Mouse (Mus musculus) kidney, adult 2 months (tissue): ENCODE data around the gene Fabp6. TPM values are rescaled to one million over a fixed set of nuclear protein-coding genes. Genes with fewer than 3 reads are reported as not detected.
A peak's percentile ranks its signal among the peaks of the same experiment; 100 is the strongest.

Experiments used
- DNase-seq: peaks from one replicate; pipeline ENCODE4 v3.0.0; 2021
- H3K27ac ChIP-seq: fragments of 200-500 bp; 2 replicates; pipeline ENCODE4 v1.5.1; 2012; ENCODE audit warnings: low read depth, low read length, control low read depth, inconsistent platforms; ENCODE audit not compliant: insufficient read depth
- H3K27me3 ChIP-seq: fragments of 200-500 bp; replicated peaks from 2 replicates; pipeline ENCODE4 v1.6.1; 2012; ENCODE audit warnings: mild to moderate bottlenecking, moderate library complexity, low read length, inconsistent platforms; ENCODE audit not compliant: control insufficient read depth, insufficient read depth
- H3K36me3 ChIP-seq: fragments of 200-500 bp; 2 replicates; pipeline ENCODE4 v1.6.1; 2012; ENCODE audit warnings: mild to moderate bottlenecking, moderate library complexity, low read length, inconsistent platforms; ENCODE audit not compliant: control insufficient read depth, insufficient read depth
- H3K4me1 ChIP-seq: fragments of 200-500 bp; 2 replicates; pipeline ENCODE4 v1.6.1; 2011; ENCODE audit warnings: low read length; ENCODE audit not compliant: control insufficient read depth, insufficient read depth
- H3K4me3 ChIP-seq: fragments of 200-500 bp; 2 replicates; pipeline ENCODE4 v1.5.1; 2011; ENCODE audit warnings: mild to moderate bottlenecking, low read depth, low read length, control low read depth; ENCODE audit not compliant: insufficient read depth
- CTCF ChIP-seq: fragments of 200-500 bp; conservative IDR thresholded peaks from 2 replicates; pipeline ENCODE4 v1.5.1; 2011; ENCODE audit warnings: low read depth, mild to moderate bottlenecking, control low read depth, low read length, moderate library complexity, mixed read lengths; ENCODE audit not compliant: insufficient read depth, insufficient read length
- POLR2A ChIP-seq: fragments of 200-500 bp; IDR thresholded peaks from one replicate; pipeline ENCODE4 v1.6.1; 2011; ENCODE audit warnings: low read depth, low read length, control low read depth
- WGBS: fragments of 180-500 bp; shearing (Covaris S2); methylation state at CpG from one replicate; pipeline ENCODE4 v1.1.7; 2018; 5-methylcytosine and 5-hydroxymethylcytosine counted together
- polyA plus RNA-seq: library from polyadenylated mRNA; depleted of rRNA; stranded (reverse); fragments of >200 nt; gene quantifications from 2 replicates; pipeline ENCODE4 v1.2.3, GENCODE M21; 2012

Gene Fabp6
- polyA plus RNA-seq, 1 experiment: not detected

DNA sequence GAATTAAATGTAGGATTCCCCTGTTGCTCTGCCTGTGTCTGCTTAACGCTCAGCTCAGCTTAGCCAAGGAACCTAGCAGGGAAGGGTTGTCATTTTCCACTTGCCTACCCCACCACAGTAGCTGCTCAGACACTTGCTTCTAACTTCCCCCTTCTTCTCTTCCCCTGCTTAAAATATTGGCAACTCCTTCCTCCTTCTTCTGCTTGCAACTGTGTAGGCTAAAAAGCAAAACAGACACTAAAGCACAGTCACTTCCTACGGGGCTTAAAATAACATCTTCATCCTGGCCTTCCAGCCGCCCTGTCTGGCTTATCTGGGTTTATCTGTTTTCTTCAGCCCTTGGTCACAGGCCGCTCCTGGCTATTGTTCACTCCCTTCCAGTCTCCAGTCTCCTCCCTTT, 31.2 kb upstream of the Fabp6 start:
- TF ChIP-seq CTCF: no peak
- no peak for TF ChIP-seq POLR2A
- no peaks in the 10 kb centered on the region for H3K36me3 ChIP-seq
- H3K27me3 ChIP-seq: no peaks in the 10 kb centered on the region
- 58% methylated on average over 4 of the region's 4 CpGs for WGBS
- H3K4me3 ChIP-seq: no peak overlapping the region
- DNase-seq: peak; percentile 51
- H3K4me1 ChIP-seq: peaks cover 22% of the 10 kb centered on the region
- H3K27ac ChIP-seq: no peak overlapping the region

GRCm38 (mm10) chr11:43631645-43632044, 30.3 kb upstream of the Fabp6 start:
- H3K27ac ChIP-seq: no peak overlapping the region
- WGBS: 56% methylated on average over 9 of the region's 9 CpGs
- H3K27me3 ChIP-seq: no peaks in the 10 kb centered on the region
- H3K36me3 ChIP-seq: no peaks in the 10 kb centered on the region
- DNase-seq: peak; percentile 59
- no peak overlapping the region for H3K4me3 ChIP-seq
- no peak for TF ChIP-seq POLR2A
- TF ChIP-seq CTCF: no peak
- peaks cover 30% of the 10 kb centered on the region for H3K4me1 ChIP-seq

DNA sequence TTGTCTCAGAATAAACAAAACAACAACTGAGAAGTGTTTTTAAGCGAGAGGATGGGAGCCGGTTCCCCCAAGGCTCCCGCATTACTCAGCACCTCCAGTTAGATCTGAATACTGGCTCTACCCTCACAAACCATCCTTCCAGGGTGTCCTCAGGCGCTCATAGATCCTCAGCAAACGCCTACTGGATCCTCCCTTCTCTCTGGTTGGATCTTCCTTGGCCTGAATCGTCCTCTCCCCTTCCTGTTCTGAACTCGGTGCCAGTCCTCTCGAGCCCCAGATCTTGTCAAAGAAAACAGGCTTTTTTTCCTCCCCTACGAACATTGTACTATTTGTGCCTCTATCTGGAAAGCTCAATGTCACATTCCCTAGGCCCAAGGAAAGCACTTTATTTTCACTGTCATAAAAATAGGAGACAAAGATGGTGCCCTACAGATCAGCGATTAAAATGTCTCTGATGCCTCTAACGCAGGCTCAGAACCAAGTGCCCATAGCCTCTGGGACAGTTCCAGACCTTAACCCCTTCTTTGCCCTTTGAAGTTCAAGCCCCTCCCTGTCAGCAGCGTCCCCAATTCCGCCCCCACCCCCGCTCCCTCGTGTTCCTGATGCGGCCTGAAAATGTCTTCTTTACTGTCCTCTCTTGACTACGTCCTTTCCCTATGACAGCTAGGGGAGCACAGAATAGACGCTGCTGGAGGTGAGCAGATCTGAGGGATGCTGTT, 25.7 kb upstream of the Fabp6 start:
- no peaks in the 10 kb centered on the region for H3K36me3 ChIP-seq
- H3K4me1 ChIP-seq: peaks cover 21% of the 10 kb centered on the region
- TF ChIP-seq POLR2A: no peak
- no peak for TF ChIP-seq CTCF
- H3K27ac ChIP-seq: 0 out of 2 replicates have a peak overlapping the region, but pooled peaks have one; percentile 4
- 44% methylated on average over 18 of the region's 18 CpGs for WGBS
- DNase-seq: no peak
- H3K4me3 ChIP-seq: no peak overlapping the region
- no peaks in the 10 kb centered on the region for H3K27me3 ChIP-seq

DNA sequence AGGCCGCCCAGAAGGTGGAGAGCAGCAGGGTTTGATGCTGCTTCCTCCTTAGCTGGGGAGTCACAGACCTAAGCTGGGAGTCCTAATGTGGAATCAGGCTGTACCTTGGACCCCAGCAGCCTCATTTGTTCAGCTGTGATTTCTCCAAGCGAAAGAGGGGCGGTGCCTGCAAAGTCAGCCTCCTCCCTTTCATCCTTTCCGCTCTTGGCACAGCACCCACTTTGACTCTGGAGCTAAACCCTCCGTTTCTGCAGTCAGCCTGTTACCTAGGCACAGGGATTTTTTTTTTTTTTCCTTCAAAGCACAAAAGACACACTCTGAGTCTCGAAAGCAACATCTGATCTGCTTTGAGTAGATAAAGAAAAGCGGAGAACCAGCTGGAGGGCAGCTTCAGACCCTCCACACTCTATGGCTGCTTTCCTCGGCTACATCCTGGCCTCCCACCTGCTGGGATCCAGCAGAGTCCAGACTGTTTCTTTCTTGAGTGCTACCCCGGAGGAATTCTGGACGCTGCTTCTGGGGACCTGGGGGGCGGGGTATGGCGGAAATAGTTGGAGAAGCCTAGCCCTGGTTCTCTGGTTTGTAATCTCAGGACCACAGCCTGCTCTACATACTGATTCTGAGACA, 25.1 kb upstream of the Fabp6 start:
- Histone ChIP-seq H3K4me1 (peaks cover 19% of the 10 kb centered on the region), H3K27ac (peak overlapping the region; percentile 85), H3K4me3 (peak overlapping the region; percentile 5; the same call in 1 of the 2 replicates), H3K27me3 (no peaks in the 10 kb centered on the region), H3K36me3 (no peaks in the 10 kb centered on the region)
- peak; percentile 94 for DNase-seq
- TF ChIP-seq POLR2A (peak; percentile 7), CTCF (no peak)
- WGBS: 12% methylated on average over 12 of the region's 12 CpGs

DNA sequence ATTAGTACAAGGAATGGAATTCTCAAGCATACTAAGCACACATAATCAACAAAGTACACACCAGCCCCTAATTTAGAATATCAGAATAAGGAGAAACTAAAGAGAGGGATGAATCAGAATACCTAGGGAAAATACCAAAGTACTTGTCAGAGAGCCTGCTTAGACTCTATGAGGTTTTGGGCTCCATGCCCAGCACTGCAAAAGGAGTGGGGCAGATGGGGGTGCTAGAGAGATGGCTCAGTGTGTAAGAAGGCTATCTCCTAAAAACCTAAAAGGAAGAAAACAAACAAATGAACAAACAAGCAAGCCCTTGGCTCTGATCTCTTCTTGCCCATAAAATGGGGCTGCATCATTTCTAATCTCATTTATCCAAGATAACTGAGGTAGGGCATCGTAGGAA, 23.0 kb upstream of the Fabp6 start:
- Histone ChIP-seq H3K4me3 (no peak overlapping the region), H3K27me3 (no peaks in the 10 kb centered on the region), H3K36me3 (no peaks in the 10 kb centered on the region), H3K4me1 (peaks cover 14% of the 10 kb centered on the region), H3K27ac (no peak overlapping the region)
- WGBS: 95% methylated on average over 1 of the region's 1 CpGs
- peak; percentile 64 for DNase-seq
- TF ChIP-seq CTCF (no peak), POLR2A (no peak)

DNA sequence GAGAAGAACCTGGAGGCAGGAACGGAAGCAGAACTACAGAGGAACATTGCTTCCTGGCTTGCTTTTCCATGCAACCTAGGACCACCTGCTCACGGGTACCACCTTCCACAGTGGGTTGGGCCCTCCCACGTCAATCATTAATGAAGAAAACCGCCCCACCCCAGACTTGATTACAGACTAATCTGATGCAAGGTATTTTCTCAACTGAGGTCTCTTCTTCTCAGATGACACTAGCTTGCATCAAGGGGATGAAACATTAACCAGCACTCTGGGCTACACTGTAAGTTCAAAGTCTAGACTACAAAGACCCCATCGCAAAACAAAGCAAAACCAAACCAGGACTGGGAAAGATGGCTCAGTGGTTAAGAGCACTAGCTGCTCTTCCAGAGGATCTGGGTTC, 20.4 kb upstream of the Fabp6 start:
- 47% methylated on average over 5 of the region's 5 CpGs for WGBS
- H3K27ac ChIP-seq: peak overlapping the region; percentile 52; the same call in 1 of the 2 replicates
- H3K27me3 ChIP-seq: no peaks in the 10 kb centered on the region
- H3K4me3 ChIP-seq: no peak overlapping the region
- peak; percentile 91 for DNase-seq
- H3K4me1 ChIP-seq: peaks cover 7% of the 10 kb centered on the region
- TF ChIP-seq CTCF: no peak
- TF ChIP-seq POLR2A: no peak
- H3K36me3 ChIP-seq: no peaks in the 10 kb centered on the region

DNA sequence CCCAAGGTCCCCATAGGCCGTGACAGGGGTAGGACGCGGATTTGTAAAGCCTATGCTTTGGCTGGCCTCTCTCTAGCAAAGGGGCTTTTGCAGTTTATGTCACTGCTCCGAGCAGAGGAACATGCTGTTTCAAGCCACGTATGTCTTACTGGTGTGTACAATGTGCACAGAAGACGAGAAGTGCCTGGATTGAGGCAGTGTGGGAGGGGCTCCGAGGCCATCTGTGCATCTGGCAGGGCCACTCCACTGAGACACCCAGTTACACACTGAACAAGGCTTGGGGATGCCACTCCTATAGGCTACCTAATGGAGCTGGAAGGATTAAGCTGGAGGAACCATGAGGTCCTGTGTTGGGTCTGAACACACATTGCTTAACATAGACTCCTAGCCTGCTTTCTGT, 17.1 kb upstream of the Fabp6 start:
- H3K36me3 ChIP-seq: no peaks in the 10 kb centered on the region
- no peak for DNase-seq
- H3K4me1 ChIP-seq: peaks cover 6% of the 10 kb centered on the region; the same call in 1 of the 2 replicates
- no peaks in the 10 kb centered on the region for H3K27me3 ChIP-seq
- 88% methylated on average over 7 of the region's 7 CpGs for WGBS
- TF ChIP-seq POLR2A (no peak), CTCF (no peak)
- no peak overlapping the region for H3K27ac ChIP-seq
- H3K4me3 ChIP-seq: no peak overlapping the region
